Mouse (Mus musculus) heart, adult 2 months (tissue): Measurements from ENCODE around the gene Agap1. TPM values are rescaled to one million over a fixed set of nuclear protein-coding genes. Genes with fewer than 3 reads are reported as not detected.

Experiments
- DNase-seq, 2 experiments: peaks; one replicate each; pipeline ENCODE4 v3.0.0; 2021
- H3K27ac ChIP-seq: fragments of 200-600 bp; 2 replicates; pipeline ENCODE4 v1.8.1; 2022
- H3K27me3 ChIP-seq: fragments of 200-500 bp; 2 replicates; pipeline ENCODE4 v1.6.1; 2012; ENCODE audit warnings: mild to moderate bottlenecking, low read length, inconsistent platforms, mixed read lengths; ENCODE audit not compliant: control insufficient read depth, insufficient read depth
- H3K36me3 ChIP-seq: fragments of 200-500 bp; 2 replicates; pipeline ENCODE4 v1.6.1; 2012; ENCODE audit warnings: low read length, inconsistent platforms; ENCODE audit not compliant: control insufficient read depth, insufficient read depth
- H3K4me1 ChIP-seq: fragments of 200-500 bp; 2 replicates; pipeline ENCODE4 v1.6.1; 2011; ENCODE audit warnings: low read length; ENCODE audit not compliant: control insufficient read depth, insufficient read depth
- H3K4me3 ChIP-seq: fragments of 200-600 bp; 2 replicates; pipeline ENCODE4 v1.8.1; 2022
- H3K79me2 ChIP-seq: fragments of 200-500 bp; replicated peaks from 2 replicates; pipeline ENCODE4 v1.6.1; 2012; ENCODE audit warnings: mild to moderate bottlenecking, inconsistent platforms, low read length, moderate library complexity, mixed read lengths; ENCODE audit not compliant: control insufficient read depth, insufficient read depth
- H3K9ac ChIP-seq: fragments of 200-500 bp; 2 replicates; pipeline ENCODE4 v1.6.1; 2012; ENCODE audit warnings: low read depth, mild to moderate bottlenecking, control low read depth, inconsistent platforms, low read length, mixed read lengths
- CTCF ChIP-seq: fragments of 200-600 bp; IDR thresholded peaks from 2 replicates; pipeline ENCODE4 v1.8.1; 2022; ENCODE audit warnings: antibody characterized with exemption, mild to moderate bottlenecking, moderate library complexity
- EP300 ChIP-seq: fragments of 200-500 bp; IDR thresholded peaks from 2 replicates; pipeline ENCODE4 v1.6.1; 2011; ENCODE audit warnings: low read depth, low read length, control low read depth; ENCODE audit not compliant: insufficient read depth
- POLR2A ChIP-seq: fragments of 200-500 bp; IDR thresholded peaks from 2 replicates; pipeline ENCODE4 v1.6.1; 2011; ENCODE audit warnings: mild to moderate bottlenecking, low read depth, low read length, control low read depth; ENCODE audit not compliant: insufficient read depth
- WGBS: fragments of 180-500 bp; shearing (Covaris S2); methylation state at CpG from one replicate; pipeline ENCODE4 v1.1.7; 2018; 5-methylcytosine and 5-hydroxymethylcytosine counted together
- intact Hi-C: fragments of 180-260 bp; cut with DNase I; formaldehyde crosslinking; loops from one replicate; pipeline ENCODE4 v1.15.1; 2025
- polyA plus RNA-seq: library from polyadenylated mRNA; depleted of rRNA; stranded (reverse); fragments of >200 nt; gene quantifications from 2 replicates; pipeline ENCODE4 v1.2.3, GENCODE M21; 2012
- total RNA-seq, 2 experiments: library from RNA; stranded (reverse); gene quantifications; 2 replicates each; pipeline ENCODE4 v1.2.3; 2021

Gene Agap1
- total and polyA plus RNA-seq, 3 experiments: 11.4 to 62.1 (median 59.0) TPM

DNA sequence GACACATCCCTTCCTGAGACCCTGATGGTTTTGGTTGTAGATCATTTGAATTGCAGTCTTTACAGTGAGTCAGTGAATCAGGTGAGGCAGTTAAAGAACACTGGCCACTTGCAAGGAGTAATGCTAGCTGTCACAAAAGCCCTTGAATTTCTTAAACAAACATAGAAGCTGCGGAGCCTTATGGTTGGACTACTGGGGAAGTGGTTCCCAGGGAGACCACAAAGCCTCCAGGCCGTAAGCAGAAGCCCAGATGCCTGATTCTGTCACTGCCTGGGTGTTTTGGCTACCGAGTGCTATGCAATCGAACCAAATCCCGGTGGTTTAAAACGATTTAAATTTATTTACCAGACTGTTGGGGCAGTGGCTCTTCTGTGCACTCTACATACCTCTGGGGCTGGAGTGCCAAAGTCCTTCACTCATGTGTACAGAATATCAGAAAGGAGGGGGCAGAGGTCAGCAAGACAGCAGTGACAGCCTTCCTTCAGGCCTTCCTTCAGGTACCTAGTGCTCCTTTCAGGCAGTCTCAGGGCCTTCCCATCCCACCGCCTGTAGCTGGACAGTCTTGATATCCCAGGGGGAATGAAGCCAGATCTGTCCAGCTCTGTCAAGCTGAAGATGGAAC lies 264.3 kb downstream of the Agap1 start:
- TF ChIP-seq CTCF: no peak
- no peak for TF ChIP-seq POLR2A
- no peak for TF ChIP-seq EP300
- Histone ChIP-seq H3K9ac (no peak overlapping the region), H3K79me2 (no peaks in the 10 kb centered on the region), H3K36me3 (no peaks in the 10 kb centered on the region), H3K27me3 (no peaks in the 10 kb centered on the region), H3K4me1 (peaks cover 3% of the 10 kb centered on the region; the same call in 1 of the 2 replicates), H3K27ac (no peak overlapping the region), H3K4me3 (no peak overlapping the region)
- no peak for DNase-seq
- intact Hi-C loops: no loop called here
- 89% methylated on average over 7 of the region's 7 CpGs for WGBS

DNA sequence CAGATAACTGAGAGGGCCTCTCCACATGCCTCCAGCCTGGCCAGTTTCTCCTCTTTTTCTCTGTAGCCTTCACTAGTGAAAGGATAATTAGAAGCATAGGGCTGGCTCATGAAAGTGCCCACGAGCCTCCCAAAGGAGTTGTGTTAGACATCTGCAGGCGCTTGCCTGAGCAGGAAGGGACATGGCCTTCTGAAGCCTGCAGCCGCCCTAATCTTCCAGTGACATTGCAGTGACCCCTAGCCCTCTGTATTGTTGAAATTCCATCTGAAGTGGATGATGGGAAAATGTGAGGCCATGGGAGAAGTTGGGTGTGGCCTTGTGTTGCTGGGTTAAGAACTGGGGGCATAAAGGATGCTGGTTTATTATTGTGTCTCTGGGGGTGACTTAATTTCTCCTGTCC lies 269.5 kb downstream of the Agap1 start:
- peaks cover 7% of the 10 kb centered on the region for H3K4me1 ChIP-seq
- no peaks in the 10 kb centered on the region for H3K27me3 ChIP-seq
- intact Hi-C loops: no loop called here
- 34% methylated on average over 3 of the region's 3 CpGs for WGBS
- TF ChIP-seq EP300 (no peak), POLR2A (no peak), CTCF (no peak)
- no peak overlapping the region; the same call in 1 of the 2 replicates for H3K27ac ChIP-seq
- H3K79me2 ChIP-seq: no peaks in the 10 kb centered on the region
- H3K36me3 ChIP-seq: no peaks in the 10 kb centered on the region
- no peak overlapping the region for H3K4me3 ChIP-seq
- no peak for DNase-seq
- H3K9ac ChIP-seq: no peak overlapping the region

DNA sequence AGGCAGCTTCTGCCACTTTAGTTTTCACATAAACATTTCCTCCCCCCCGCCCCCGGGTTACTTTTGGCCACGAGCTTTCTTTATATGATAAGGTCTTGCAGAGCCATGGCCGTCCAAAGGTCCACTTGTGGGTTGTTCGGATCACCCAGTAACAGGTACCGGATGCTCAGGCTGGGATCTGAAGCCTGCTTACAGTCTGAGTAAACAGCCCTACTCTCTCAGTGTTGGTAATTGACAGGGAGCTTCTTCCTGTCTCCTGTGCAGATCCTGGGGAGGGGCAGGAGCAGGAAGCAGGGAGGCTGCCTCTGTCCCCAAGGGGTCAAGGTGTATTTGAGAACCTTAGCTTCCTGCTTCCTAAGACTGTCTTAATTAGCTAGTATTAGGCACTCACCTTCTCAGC lies 269.9 kb downstream of the Agap1 start:
- Histone ChIP-seq H3K4me1 (peaks cover 7% of the 10 kb centered on the region), H3K4me3 (no peak overlapping the region), H3K79me2 (no peaks in the 10 kb centered on the region), H3K27me3 (no peaks in the 10 kb centered on the region), H3K27ac (no peak overlapping the region; the same call in 1 of the 2 replicates), H3K36me3 (no peaks in the 10 kb centered on the region), H3K9ac (no peak overlapping the region)
- intact Hi-C loops: no loop called here
- TF ChIP-seq EP300: no peak
- WGBS: 43% methylated on average over 6 of the region's 6 CpGs
- DNase-seq: peak in 1 of 2 experiments; percentile 15

DNA sequence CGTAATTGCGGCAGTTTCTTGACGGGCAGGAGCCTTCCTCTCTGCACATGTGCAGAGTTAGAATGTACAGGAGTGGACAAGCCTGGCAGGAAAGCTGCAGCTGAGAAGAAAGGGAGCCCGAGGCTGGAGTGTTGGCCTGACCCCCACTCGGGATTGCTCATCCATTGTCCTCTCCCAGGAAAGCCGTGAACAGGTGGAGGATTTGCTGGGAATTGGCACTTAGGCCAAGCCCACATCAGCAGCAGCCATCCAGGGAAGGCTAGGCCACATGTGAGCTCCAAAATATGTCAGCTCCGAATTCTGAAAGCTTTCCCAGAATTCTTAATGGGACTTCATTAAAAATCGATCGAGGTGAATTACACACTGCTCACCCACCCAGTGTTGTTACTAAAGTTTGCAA lies 270.4 kb downstream of the Agap1 start:
- WGBS: 61% methylated on average over 9 of the region's 9 CpGs

DNA sequence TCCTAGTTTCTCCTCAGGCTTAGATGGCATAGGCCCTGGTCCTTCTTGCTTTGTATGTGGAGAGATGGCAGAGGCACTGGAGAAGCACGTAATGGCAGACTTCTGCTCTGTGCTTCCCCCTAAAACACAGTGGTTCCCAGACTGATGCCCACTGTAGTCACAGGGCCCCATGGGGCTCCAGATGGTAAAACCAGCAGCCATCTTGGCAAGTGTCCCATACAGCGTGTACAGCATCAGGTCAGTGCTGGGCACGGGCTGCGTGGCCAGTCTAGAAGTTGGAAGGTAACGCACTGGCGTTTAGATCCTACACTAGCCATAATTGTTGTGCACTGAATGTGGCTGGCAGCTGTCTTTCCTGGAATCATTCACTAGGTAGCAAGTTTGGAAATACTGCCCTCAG lies 273.9 kb downstream of the Agap1 start:
- WGBS: 91% methylated on average over 6 of the region's 6 CpGs
- no peak overlapping the region for H3K27ac ChIP-seq
- intact Hi-C loops: no loop called here
- TF ChIP-seq EP300: no peak
- H3K4me1 ChIP-seq: peaks cover 11% of the 10 kb centered on the region
- no peak overlapping the region for H3K4me3 ChIP-seq
- H3K79me2 ChIP-seq: no peaks in the 10 kb centered on the region
- H3K9ac ChIP-seq: no peak overlapping the region
- no peak for DNase-seq
- H3K36me3 ChIP-seq: no peaks in the 10 kb centered on the region
- H3K27me3 ChIP-seq: no peaks in the 10 kb centered on the region

More for the DNA sequence above, 270.4 kb downstream of the Agap1 start:
- intact Hi-C loops: no loop called here
- Histone ChIP-seq H3K27ac (no peak overlapping the region), H3K79me2 (no peaks in the 10 kb centered on the region), H3K27me3 (no peaks in the 10 kb centered on the region), H3K36me3 (no peaks in the 10 kb centered on the region), H3K4me1 (peaks cover 7% of the 10 kb centered on the region), H3K9ac (no peak overlapping the region), H3K4me3 (no peak overlapping the region)
- DNase-seq: no peak
- TF ChIP-seq EP300 (no peak), POLR2A (no peak), CTCF (no peak)

DNA sequence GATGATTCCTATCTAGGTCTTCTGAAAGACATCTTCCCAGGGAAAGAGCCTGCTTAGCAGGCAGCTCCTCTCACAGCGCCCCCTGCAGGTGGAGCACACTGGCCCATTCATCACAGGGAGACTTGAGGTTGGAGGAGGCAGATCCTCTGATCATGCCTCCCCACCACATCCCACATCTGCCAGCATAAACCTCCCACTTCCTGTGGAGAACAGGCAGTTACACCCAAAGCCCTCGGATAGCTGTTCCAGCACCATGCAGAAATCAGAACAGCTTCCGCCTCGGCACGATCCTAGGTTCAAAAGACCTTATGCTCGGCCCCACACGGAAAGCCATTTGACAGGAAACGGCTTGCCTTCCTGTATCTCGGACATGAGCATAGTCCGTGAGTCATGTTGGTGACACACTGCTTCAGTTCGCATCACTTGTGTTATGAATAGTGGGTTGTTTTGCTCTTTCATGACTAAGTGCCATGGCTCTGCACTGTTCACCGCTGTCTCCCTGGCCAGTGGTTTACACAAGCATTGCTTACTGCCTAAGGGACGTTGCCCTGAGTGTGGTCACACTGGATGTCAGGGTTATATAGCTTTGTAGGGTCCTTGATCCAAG lies 276.1 kb downstream of the Agap1 start:
- Histone ChIP-seq H3K4me3 (no peak overlapping the region), H3K27me3 (no peaks in the 10 kb centered on the region), H3K27ac (no peak overlapping the region), H3K36me3 (no peaks in the 10 kb centered on the region), H3K4me1 (peaks cover 6% of the 10 kb centered on the region; the same call in 1 of the 2 replicates), H3K9ac (no peak overlapping the region), H3K79me2 (no peaks in the 10 kb centered on the region)
- WGBS: 50% methylated on average over 13 of the region's 13 CpGs
- DNase-seq: peak in 1 of 2 experiments; percentile 13
- TF ChIP-seq CTCF (peak; percentile 65), EP300 (no peak)
- intact Hi-C loops: no loop called here
